Mouse (Mus musculus) erythroblast, embryonic 14.5 days (primary cell): ENCODE results near the gene Megf11. TPM values are rescaled to one million over a fixed set of nuclear protein-coding genes. Genes with fewer than 3 reads are reported as not detected.
"Not testable (repeated sequence)": the region's sequence is repeated elsewhere in the genome, so short reads cannot be mapped to it uniquely, and the experiment has no call there.

Source experiments
- H3K27me3 ChIP-seq: 2 replicates; pipeline ENCODE4 v1.6.1; 2012; ENCODE audit warnings: inconsistent platforms; ENCODE audit not compliant: control insufficient read depth
- H3K36me3 ChIP-seq: 2 replicates; pipeline ENCODE4 v1.6.1; 2012; ENCODE audit warnings: mild to moderate bottlenecking, inconsistent platforms; ENCODE audit not compliant: control insufficient read depth
- H3K4me1 ChIP-seq: 2 replicates; pipeline ENCODE4 v1.6.1; 2012; ENCODE audit warnings: inconsistent platforms; ENCODE audit not compliant: control insufficient read depth
- H3K4me3 ChIP-seq: replicated peaks from 2 replicates; pipeline ENCODE3; 2012; ENCODE audit warnings: moderate library complexity, mild to moderate bottlenecking, inconsistent platforms
- H3K9me3 ChIP-seq: 2 replicates; pipeline ENCODE4 v1.6.1; 2012; ENCODE audit warnings: low read length, inconsistent platforms, mixed read lengths; ENCODE audit not compliant: control insufficient read depth
- GATA1 ChIP-seq: IDR thresholded peaks from 2 replicates; pipeline ENCODE4 v1.6.1; 2012; ENCODE audit warnings: low read length, inconsistent platforms, mixed read lengths
- TAL1 ChIP-seq: IDR thresholded peaks from 3 replicates; pipeline ENCODE4 v1.6.1; 2012; ENCODE audit warnings: low read length, inconsistent platforms, mixed read lengths
- polyA plus RNA-seq: library from polyadenylated mRNA; stranded (reverse); fragments of >175 nt; gene quantifications from 2 replicates; pipeline ENCODE4 v1.2.3, GENCODE M21; 2012

Gene Megf11
- polyA plus RNA-seq, 1 experiment: not detected

DNA sequence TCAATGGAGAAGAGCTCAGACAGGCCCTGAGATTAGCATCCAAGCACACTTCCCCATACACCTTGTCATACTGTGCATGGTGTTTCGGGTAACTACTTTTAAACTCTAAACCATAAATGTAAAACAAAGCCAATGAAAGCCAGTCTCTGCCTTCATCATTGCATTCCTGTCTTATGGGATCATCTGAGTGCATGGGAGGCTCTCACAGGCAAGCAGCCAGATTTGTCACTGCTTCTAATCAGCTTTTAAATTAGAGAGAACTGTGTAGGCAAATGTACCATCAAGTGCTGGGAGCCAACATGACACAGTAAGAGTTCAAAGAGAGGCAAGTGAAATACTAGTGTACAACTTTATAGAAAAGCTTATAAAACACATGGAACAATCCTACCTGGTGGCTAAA lies 316.2 kb downstream of the Megf11 start:
- Histone ChIP-seq H3K4me1 (peaks cover 3% of the 10 kb centered on the region), H3K4me3 (no peak overlapping the region), H3K36me3 (peaks cover 64% of the 10 kb centered on the region), H3K27me3 (no peaks in the 10 kb centered on the region), H3K9me3 (no peaks in the 10 kb centered on the region)
- no peak for TF ChIP-seq GATA1
- no peak for TF ChIP-seq TAL1

DNA sequence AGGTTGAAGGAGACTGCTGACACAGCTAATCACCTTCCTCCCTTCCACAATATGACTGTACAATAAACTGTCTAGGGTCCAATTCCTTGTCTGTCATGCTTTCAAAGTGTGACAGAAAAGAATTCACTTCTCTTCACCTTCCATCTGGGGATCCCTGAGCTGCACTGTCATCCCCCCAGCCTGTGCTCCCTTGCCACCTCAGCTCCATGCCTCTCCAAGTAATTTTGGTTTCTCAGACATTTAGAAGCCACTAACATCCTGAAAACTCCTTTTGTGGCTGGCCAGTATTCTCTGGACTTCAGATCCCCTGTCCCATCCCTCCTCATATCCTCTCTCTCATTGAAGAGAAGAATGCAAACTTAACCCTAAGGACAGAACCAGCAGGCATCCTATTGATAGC lies 317.0 kb downstream of the Megf11 start:
- H3K36me3 ChIP-seq: peaks cover 62% of the 10 kb centered on the region
- H3K4me1 ChIP-seq: peaks cover 3% of the 10 kb centered on the region
- TF ChIP-seq GATA1 (no peak), TAL1 (no peak)
- no peak overlapping the region for H3K4me3 ChIP-seq
- H3K27me3 ChIP-seq: no peaks in the 10 kb centered on the region
- no peaks in the 10 kb centered on the region for H3K9me3 ChIP-seq

DNA sequence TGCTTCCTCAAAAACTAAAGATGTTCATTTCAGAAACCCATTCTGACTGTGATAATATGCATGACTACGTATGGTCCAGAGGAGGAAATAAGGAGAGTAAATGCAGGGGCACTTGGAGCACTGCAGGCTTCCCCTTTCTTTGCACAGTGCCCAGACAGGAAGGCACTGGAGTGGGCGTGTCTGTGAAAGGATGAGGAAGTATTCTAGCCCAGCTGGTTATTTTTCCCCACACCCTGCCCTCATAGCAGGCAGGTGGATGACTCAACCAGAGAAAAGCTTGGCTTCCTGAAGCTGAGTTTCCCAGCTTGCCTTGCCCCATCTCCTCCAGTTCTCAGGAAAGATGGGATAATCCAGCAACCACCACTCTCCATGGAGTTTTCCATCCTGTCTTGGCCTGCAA lies 317.5 kb downstream of the Megf11 start:
- H3K4me1 ChIP-seq: peaks cover 3% of the 10 kb centered on the region
- TF ChIP-seq TAL1: no peak
- no peak for TF ChIP-seq GATA1
- H3K27me3 ChIP-seq: no peaks in the 10 kb centered on the region
- no peak overlapping the region for H3K4me3 ChIP-seq
- no peaks in the 10 kb centered on the region for H3K9me3 ChIP-seq
- peaks cover 62% of the 10 kb centered on the region for H3K36me3 ChIP-seq

DNA sequence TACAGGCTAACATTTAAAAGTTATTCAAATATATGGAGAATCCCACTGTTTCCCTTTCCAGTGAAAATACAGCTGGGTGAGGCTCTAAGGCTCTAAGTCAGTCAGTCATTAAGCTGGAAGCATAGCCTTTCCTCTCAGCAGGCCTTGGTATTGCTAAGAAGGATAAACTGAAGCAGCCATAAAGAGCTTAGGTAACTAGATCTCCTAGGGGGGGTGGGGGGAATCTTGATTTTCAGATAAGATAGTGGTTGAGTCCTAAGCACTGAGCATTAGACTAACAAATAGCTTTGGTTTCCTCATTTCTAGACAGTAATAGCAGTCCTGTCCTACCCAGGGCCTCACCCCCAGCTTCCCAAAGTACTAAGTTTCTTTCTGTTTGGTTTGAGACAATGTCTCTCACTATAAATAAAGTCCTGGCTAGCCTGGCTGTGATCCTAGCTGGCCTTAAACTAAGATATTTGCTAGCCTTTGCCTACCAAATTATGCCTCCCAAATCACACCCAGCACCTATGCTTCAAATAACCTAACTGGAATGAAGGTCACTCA lies 318.1 kb downstream of the Megf11 start:
- no peak for TF ChIP-seq GATA1
- TF ChIP-seq TAL1: no peak
- H3K4me3 ChIP-seq: no peak overlapping the region
- no peaks in the 10 kb centered on the region for H3K27me3 ChIP-seq
- H3K4me1 ChIP-seq: peaks cover 3% of the 10 kb centered on the region
- no peaks in the 10 kb centered on the region for H3K9me3 ChIP-seq
- H3K36me3 ChIP-seq: peaks cover 63% of the 10 kb centered on the region

DNA sequence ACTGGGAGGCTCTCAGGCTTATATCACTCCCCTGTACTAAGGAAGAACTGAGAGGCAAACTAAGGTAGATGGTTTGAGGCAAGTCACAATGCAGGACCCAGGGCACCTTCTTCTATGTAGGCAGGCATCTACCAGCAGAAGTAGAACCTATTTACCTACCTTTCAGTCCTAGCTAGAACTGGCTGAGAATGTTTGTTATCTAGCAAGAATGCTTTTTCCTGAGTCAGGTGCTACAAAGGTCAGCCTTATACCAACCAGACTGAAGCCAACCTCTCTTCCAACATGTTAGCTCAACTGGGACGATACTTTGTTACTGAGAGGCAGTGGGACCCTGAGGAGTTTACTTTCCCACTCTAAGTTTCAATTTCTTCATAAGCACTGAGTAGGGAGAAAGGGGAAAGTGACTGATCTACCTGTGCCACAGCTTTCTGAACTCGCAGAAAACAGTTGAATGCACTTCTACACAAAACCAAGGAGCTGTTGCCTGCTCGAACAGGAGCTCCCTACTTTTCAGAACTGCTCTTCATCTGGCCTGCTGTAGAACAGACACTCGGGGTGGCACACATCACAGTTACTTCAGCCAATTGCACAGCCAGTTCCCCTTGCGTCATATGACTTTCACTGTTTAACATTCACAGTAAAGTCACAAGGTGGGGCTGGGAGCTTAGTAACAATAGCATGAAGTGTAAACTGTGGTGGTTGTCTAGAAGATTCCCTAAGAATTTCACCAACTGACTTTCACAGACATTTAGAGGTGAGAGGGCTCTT lies 318.8 kb downstream of the Megf11 start:
- peaks cover 3% of the 10 kb centered on the region for H3K4me1 ChIP-seq
- H3K36me3 ChIP-seq: peaks cover 62% of the 10 kb centered on the region

DNA sequence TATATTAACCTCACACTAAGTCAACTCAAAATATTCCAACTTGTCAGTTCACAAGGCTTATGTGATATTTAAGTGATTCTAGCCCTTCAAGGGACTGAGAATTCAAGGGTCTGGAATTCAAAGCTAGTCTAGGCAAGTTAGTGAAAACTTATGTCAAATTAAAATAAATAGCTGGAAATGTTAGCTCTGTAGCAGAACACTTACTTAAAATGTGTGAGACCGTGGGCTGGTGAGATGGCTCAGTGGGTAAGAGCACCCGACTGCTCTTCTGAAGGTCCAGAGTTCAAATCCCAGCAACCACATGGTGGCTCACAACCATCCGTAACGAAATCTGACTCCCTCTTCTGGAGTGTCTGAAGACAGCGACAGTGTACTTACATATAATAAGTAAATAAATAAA lies 324.9 kb downstream of the Megf11 start:
- not testable (repeated sequence) for H3K27me3 ChIP-seq, H3K4me3 ChIP-seq, H3K9me3 ChIP-seq
- H3K36me3 ChIP-seq: peaks cover 59% of the 10 kb centered on the region
- H3K4me1 ChIP-seq: peaks cover 13% of the 10 kb centered on the region

More for the DNA sequence above, 318.8 kb downstream of the Megf11 start:
- TF ChIP-seq TAL1 (no peak), GATA1 (no peak)
- Histone ChIP-seq H3K9me3 (no peaks in the 10 kb centered on the region), H3K4me3 (no peak overlapping the region), H3K27me3 (no peaks in the 10 kb centered on the region)

DNA sequence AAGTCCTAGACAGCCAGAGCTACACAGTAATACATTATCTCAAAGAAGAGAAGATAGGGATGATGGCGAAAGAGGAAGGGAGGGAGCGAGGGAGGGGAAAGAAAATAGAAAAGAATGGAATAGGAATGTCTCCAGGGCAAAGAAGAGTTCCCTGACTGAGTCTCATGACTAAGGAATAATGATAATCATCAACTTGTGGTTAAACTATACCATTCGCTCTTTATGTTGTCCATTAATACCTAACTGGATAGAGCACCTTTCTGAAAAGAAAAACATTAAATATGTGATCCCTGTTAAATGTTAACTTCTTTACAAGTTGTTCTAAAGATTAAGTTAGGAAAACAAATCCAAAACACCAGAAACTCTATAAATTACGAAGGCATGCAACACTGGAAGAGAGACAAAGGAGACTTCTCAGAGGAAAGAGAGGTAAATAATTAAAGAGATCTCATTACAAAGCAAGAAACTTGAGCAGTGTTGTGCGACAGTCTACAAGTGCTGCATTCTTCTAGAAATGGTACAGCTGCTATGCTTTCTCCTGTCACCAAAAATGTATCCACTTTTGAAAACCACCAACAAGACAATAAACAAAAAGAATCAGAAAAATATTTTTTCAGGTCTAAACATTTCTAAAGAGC lies 334.2 kb downstream of the Megf11 start:
- H3K9me3 ChIP-seq: no peaks in the 10 kb centered on the region
- no peaks in the 10 kb centered on the region for H3K27me3 ChIP-seq
- H3K4me3 ChIP-seq: no peak overlapping the region
- peaks cover 71% of the 10 kb centered on the region for H3K36me3 ChIP-seq
- no peak for TF ChIP-seq GATA1
- TF ChIP-seq TAL1: no peak
- H3K4me1 ChIP-seq: peaks cover 2% of the 10 kb centered on the region

DNA sequence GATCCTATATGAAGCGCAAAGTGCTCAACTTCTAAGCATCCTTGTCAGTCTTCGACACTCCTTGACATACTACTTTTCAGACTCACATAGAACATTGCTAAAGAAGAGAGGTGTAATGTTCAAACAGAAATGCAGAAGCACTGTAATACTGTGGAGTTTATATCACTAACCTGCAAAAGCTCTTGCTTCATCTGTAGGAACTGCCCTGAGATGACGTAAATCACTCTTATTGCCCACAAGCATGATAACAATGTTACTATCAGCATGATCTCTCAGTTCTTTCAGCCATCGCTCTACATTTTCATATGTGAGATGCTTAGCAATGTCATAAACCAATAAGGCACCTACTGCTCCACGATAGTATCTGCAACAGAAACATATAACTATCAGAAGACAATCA lies 341.0 kb downstream of the Megf11 start:
- H3K36me3 ChIP-seq: peaks cover 68% of the 10 kb centered on the region
- TF ChIP-seq TAL1 (no peak), GATA1 (no peak)

DNA sequence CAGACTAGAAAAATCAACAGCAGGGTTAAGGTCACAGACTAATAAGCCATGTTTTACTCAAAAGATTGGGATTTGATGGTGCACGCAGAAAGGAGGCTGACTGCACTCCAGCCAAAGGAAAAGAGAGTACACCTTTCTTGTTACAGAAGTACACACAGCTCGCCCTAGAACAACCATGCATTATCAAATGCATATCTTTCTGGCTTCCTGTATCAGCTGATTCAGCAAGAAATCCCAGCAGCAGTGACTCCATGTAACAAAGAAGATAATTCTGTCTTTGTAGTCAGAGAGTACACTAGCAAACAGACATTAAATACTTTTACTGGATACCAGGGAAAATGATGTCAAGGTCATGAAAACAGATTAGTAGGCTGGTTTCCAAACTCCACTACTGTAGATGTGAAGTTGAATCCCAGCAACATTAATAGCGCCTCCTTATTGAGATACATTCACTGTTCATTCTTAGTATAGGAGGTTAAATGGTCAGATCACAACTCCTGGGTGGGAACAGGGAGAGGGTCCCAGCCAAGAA lies 345.7 kb downstream of the Megf11 start:
- TF ChIP-seq TAL1 (no peak), GATA1 (no peak)
- H3K4me3 ChIP-seq: no peak overlapping the region

More for the DNA sequence above, 341.0 kb downstream of the Megf11 start:
- peaks cover 9% of the 10 kb centered on the region for H3K4me1 ChIP-seq
- H3K9me3 ChIP-seq: no peaks in the 10 kb centered on the region
- no peaks in the 10 kb centered on the region for H3K27me3 ChIP-seq
- no peak overlapping the region for H3K4me3 ChIP-seq

More for the DNA sequence above, 345.7 kb downstream of the Megf11 start:
- Histone ChIP-seq H3K4me1 (peaks cover 19% of the 10 kb centered on the region), H3K36me3 (peaks cover 33% of the 10 kb centered on the region), H3K9me3 (no peaks in the 10 kb centered on the region), H3K27me3 (no peaks in the 10 kb centered on the region)
